Mouse (Mus musculus) thymus, adult 18-20 months (tissue): Measurements from ENCODE around the gene Ugt1a8.
A peak's percentile ranks its signal among the peaks of the same experiment; 100 is the strongest.
"Not testable (repeated sequence)": the region's sequence is repeated elsewhere in the genome, so short reads cannot be mapped to it uniquely, and the experiment has no call there.

Source experiments
- DNase-seq, 2 experiments: peaks; one replicate each; pipeline ENCODE4 v3.0.0; 2022; ENCODE audit warnings: mixed read lengths in 2 of 2

Ugt1a8 gene

GRCm38 (mm10) chr1:88192136-88192535 is 104.5 kb downstream of the Ugt1a8 start:
- no peak for DNase-seq

GRCm38 (mm10) chr1:88195687-88196086 is 108.1 kb downstream of the Ugt1a8 start:
- DNase-seq = no peak

DNA sequence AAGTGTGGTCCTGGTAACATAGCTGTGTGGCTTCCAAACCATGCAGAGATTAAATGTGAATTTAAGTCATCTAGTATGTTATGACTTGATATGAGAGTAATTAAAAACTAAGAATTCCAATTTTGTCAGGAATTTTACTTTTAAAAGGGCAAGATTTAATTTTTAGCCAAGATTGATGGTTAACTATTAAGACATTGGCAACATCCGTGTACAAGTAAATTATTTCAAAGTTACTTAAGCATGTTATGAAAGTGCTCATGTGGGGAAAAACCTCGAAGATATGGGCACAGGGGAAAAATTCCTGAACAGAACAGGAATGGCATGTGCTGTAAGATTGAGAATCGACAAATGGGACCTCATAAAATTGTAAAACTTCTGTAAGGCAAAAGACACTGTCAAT is 109.8 kb downstream of the Ugt1a8 start:
- no peak for DNase-seq

GRCm38 (mm10) chr1:88199996-88200395 is 112.4 kb downstream of the Ugt1a8 start:
- DNase-seq = no peak

DNA sequence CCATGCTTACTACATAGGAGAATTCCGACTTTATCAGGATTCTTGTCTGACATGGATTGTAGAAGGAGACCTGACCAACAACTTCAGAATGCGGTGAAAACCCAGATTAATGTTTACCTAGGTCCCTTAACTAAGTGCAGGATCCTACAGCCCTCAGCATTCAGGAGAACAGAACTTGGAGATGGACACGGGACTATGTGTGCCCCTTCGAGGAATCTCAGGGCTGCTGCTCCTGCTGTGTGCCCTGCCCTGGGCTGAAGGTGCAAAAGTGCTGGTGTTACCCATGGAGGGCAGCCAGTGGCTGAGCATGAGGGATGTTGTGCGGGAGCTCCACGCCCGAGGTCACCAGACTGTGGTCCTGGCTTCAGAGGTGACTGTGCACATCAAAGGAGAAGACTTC is 112.8 kb downstream of the Ugt1a8 start, which contains the start of gene Ugt1a2:
TSS of gene Ugt1a2 (plus strand) at position 146 of the 400 bp plus-strand sequence.
- no peak for DNase-seq

DNA sequence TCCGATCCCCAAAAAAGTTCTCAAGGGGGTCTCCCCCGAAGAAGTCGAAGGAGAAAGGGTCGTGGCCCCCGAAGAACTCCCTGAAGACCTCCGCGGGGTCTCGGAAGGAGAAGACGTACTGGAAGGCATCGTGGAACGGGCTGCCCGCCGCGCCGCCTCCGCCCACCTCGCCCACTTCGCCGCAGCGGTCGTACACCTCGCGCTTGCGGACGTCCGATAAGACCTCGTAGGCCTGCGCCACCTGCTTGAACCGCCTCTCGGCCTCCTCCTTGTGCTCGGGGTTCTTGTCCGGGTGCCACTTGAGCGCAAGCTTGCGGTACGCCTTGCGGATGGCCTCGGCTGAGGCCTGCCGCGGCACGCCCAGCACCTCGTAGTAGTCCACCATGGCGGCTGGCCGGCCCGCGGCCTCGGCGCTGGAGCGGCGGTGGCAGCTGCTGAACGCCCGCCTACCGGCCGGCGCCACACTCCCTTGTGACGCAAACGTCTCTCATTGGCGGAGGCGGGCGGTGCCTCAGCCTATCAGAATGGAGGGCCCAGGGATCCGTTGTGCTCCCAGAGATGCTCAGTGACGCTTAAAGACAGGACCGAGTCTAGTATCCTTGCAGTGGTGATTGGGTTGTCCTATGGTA is 117.8 kb downstream of the Ugt1a8 start, which contains the start of gene Dnajb3:
TSS of gene Dnajb3 (minus strand) at position 489 of the 629 bp plus-strand sequence.
- DNase-seq = peak; percentile 62 to 67

DNA sequence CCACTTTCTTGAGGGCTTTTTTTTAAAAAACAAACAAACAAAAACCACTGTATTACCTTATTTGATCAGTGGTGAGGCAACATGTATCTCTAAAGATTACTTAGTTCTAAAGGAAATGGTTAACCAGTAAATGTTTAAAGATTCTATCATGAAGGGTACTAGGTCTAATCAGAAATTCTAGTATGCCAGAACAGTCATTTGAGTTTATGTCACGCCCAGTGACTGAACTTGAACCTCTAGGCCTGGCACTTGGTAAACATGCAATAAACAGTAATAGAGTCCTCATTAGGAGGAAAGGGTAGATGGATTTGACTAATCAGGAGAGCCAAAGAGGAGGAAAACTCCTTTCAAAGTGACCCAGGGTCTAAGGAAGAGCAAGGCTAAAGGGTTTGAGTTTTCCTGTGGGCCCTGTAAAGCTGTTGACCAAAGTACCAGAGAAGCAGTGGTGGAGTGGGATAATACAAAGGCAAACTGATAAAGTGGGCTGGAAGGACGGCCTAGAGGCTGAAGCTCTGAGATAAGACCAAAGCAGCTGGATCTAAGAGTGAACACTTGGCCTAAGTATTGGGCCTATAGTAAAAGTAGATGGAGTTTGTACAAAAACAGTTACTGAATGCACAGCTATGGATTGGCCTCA is 119.3 kb downstream of the Ugt1a8 start:
- no peak for DNase-seq

- DNase-seq = no peak
Measured at GRCm38 (mm10) chr1:88211812-88212211, 124.2 kb downstream of the Ugt1a8 start, which contains the start of gene Ugt1a1. Gene Ugt1a1 (plus strand): TSS chr1:88211959.

DNA sequence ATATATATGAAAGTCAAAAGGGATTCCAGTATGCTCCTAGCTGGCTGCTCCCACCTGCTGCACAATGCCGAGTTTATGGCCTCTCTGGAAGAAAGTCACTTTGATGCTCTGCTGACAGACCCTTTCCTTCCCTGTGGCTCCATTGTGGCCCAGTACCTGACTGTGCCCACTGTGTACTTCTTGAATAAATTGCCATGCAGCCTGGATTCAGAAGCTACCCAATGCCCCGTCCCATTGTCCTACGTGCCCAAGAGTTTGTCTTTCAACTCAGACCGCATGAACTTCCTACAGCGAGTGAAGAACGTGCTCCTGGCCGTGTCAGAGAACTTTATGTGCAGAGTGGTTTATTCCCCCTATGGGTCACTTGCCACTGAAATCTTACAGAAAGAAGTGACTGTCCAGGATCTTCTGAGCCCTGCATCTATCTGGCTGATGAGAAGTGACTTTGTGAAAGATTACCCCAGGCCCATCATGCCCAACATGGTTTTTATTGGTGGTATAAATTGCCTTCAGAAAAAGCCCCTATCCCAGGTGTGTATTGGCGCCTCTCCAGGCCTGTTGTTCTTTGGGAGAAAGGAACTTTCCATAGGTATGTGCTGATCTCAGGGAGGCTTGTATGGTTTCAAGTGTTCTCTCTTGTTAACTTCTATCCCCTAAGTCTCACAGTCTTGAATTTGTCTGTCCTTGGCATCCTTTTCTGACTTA is 124.9 kb downstream of the Ugt1a8 start:
- no peak for DNase-seq

DNA sequence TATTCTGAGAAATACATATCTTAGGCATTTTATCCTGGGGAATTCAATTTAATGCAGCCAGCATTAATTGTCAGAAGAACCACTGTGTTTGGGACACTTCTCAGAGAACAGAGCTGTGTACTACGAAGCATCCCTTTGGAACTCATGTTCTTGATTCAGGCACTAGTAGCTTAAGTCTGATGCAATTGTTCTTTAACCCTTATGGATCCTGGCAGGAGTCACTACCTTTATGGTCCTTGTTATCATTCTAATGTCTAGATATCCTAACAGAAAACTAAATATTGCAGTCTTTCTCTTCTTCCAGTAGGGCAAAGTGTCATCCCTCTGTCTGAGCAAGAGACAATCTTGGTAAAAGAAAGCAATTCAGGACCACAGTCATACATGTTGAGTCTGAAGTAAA is 125.4 kb downstream of the Ugt1a8 start:
- DNase-seq = no peak

GRCm38 (mm10) chr1:88213766-88214461 is 126.3 kb downstream of the Ugt1a8 start:
- DNase-seq = no peak

- DNase-seq = no peak
Measured at GRCm38 (mm10) chr1:88214462-88214952, 126.9 kb downstream of the Ugt1a8 start.

DNA sequence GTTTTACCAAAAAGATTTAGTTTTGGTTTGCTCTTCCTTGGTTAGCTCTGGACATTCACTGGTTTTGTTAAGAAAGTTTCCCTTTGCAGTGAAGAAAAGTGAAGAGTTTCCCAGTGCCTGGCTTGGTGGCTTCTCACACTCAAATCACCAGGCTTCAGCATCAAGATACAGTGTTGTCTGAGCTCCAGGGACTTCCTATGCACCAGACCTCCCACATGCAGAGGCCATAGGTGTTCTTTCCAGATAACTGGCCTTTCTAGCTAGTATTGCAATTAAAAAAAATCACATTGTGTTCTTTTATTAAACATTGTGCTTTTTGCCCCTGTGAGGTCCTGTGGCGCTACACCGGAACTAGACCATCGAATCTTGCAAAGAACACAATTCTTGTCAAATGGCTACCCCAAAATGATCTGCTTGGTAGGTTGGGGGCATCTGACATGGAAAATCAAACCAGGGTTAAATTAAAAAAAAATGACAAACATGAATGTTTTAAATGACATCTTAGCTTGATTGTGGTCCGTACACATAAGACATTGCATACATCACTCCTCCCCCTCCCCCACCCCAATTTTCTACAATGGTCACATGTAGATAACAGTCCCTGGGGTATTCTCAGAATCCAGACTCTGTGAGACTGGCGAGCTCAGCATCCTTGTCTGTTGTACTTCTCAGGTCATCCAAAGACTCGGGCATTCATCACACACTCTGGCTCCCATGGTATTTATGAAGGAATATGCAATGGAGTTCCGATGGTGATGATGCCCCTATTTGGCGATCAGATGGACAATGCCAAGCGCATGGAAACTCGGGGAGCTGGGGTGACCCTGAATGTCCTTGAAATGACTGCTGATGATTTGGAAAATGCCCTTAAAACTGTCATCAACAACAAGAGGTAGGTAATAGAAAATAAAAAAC is 128.1 kb downstream of the Ugt1a8 start:
- DNase-seq = no peak

DNA sequence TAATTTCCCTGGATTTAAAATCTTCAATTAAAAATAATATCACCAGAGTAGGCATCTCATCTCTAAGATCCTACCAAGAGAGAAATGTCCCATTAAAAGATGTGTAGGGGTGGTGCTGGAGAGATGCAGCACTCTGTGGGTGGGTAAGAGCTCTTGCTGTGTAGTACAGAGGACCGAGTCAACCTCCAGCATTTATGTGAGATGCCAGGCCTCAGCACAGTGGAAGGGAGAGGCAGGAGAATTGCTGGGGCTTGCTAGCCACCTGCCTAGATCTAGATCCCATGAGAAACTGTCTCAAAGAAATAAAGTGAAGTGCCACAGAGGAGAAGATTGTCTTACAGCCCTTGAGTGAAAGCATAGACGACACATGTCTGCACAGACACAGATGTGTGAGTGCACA is 128.9 kb downstream of the Ugt1a8 start:
- no peak for DNase-seq

DNA sequence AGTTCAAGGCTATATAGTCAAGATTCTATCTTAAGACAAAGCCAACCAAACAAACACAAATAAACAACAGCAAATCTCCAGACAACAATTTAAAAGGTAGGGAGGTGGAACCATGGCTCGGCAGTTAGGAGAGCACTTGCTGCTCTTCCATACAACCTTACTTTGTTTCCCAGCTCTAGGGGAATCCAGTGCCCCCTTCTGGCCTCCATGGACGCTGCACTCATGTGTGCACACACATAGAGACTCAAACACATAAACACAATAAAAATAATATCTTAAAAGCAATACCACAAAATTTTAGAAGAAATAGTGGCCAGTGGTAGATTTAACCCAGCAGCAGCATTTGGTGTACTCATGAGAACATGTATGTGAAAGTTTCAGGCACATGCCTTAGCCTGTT is 129.5 kb downstream of the Ugt1a8 start:
- no peak for DNase-seq

DNA sequence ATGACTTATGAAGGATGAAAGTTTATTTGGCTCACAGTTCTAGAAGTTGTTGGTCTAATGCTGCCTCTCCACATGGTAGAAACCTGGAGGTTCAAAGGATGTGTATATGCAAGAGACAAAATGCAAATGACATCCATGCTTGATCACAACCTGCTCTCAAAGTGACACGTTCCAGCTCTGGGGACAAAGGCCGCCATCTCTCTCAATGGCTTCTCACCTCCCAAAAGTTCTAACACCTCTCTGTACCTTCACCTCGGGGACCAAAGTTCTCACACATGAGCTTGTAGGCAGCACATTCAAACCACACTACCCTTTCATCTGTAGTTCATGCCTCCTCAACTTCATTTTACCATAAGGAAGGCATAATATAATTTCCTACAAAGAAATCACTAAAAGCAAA is 130.0 kb downstream of the Ugt1a8 start:
- DNase-seq = no peak

GRCm38 (mm10) chr1:88218051-88218450 is 130.4 kb downstream of the Ugt1a8 start:
- no peak for DNase-seq

GRCm38 (mm10) chr1:88218591-88218990 is 131.0 kb downstream of the Ugt1a8 start:
- DNase-seq = no peak

DNA sequence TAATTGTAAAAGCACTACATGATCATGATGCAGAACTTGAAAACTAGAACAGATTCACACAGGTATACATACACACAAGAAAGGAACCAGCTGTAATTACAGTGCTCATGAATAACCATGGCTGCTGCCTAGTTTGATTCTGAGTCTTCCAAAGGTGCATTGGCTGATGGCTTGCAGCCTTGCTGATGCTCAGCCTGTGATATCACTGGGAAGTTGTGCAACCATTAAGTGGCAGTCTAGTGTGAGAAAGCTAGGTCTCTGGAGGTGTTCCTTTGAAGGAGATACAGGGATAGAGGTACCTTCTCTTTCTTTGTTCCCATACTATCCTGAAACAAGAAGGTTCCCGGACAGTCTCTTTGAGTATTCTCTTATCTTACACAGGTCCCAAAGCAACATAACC is 131.4 kb downstream of the Ugt1a8 start:
- no peak for DNase-seq

- no peak for DNase-seq
Measured at GRCm38 (mm10) chr1:88220336-88220735, 132.7 kb downstream of the Ugt1a8 start.

DNA sequence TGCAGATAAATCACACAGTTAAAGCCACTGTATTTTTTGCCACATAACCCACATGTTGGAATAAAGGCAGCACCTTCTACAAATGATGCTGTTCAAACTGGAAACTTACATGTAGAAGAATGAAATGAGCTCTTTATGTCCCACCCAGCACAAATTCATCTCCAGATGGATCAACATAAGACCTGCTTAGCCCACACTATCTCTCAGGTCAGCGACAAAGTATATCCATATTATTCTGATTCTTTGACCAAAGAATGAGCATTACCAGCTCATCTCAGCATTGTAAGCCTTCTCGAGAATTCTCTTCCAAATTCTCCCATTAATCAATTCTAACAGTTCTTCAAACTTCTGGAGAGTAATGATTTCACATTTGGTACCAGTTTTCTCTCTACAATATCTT is 134.6 kb downstream of the Ugt1a8 start:
- DNase-seq = no peak

DNA sequence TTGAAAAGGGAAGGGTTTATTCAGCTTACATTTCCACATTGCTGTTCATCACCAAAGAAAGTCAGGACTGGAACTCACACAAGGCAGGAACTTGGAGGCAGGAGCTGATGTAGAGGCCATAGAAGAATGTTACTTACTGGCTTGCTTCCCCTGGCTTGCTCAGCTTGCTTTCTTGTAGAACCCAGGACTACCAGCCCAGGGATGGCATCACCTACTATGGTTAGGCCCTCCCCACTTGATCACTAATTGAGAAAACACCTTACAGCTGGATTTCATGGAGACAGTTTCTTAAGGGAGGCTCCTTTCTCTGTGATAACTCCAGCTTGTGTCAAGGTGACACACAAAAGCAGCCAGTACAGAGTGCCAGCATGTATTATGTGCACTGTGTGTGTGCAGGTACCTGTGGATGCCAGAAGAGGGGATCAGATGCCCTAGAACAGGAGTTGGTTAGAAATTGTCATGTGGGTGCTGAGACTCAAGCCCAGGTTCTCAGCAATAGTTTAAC is 135.4 kb downstream of the Ugt1a8 start:
- DNase-seq = not testable (repeated sequence)
